ENCODE assay signal across 10 mouse cellular contexts in genomic region chr1:134745648-134746047, GRCm38 (mm10).
DNase-seq lines count a peak whose midpoint lies in the region; ATAC-seq and TF ChIP-seq lines count a peak whose summit lies in the region.
"Had no signal": no experiment of that assay in that cellular context is flagged by ENCODE, and none has a peak within 500 bp of the region (broad histone marks: within the 10 kb centered on the region; RNA-seq: fewer than 3 reads in every experiment).

No protein-coding gene starts in this region.

- no peak overlapping the region for H3K27ac ChIP-seq in kidney, embryonic 15.5 days
- H3K27ac ChIP-seq in bone marrow, adult 2 months (ENCODE audit: control insufficient read depth, insufficient read depth, low read depth, low read length, poor library complexity): no peak overlapping the region
- H3K27ac ChIP-seq in lung, postnatal 0 days (ENCODE audit: low read length): no peak overlapping the region
- H3K27ac ChIP-seq: embryonic facial prominence, embryonic 15.5 days; stomach, embryonic 15.5 days had no signal

- peaks cover 11% of the 10 kb centered on the region; the same call in 1 of the 2 replicates for H3K4me1 ChIP-seq in kidney, embryonic 15.5 days
- H3K4me1 ChIP-seq in bone marrow, adult 2 months (ENCODE audit: control insufficient read depth, insufficient read depth, low read length): peaks cover 7% of the 10 kb centered on the region
- H3K4me1 ChIP-seq in lung, postnatal 0 days (ENCODE audit: insufficient read depth, low read depth, low read length): no peaks in the 10 kb centered on the region

- no peak for TF ChIP-seq POLR2A in bone marrow, adult 2 months (IDR thresholded peaks at IDR 0.05; ENCODE audit: borderline replicate concordance, control insufficient read depth, low read depth, low read length)

- 52% methylated on average over 6 of the region's 6 CpGs for WGBS in kidney, embryonic 15.5 days
- WGBS in bone marrow, adult 2 months: 40% methylated on average over 6 of the region's 6 CpGs
- WGBS in lung, postnatal 0 days: 57% methylated on average over 4 of the region's 6 CpGs

- no peaks in the 10 kb centered on the region for H3K27me3 ChIP-seq in kidney, embryonic 15.5 days
- no peaks in the 10 kb centered on the region for H3K27me3 ChIP-seq in lung, postnatal 0 days (replicated peaks; ENCODE audit: insufficient read depth, low read length)
- H3K27me3 ChIP-seq: embryonic facial prominence, embryonic 15.5 days; stomach, embryonic 15.5 days had no signal

- DNase-seq in CD4-positive, CD25-positive, alpha-beta regulatory T cell, adult 2 months (ENCODE audit: low read depth, low spot score): peak; percentile 58
- DNase-seq in kidney, postnatal 10 days: peak; percentile 63
- DNase-seq in lung, postnatal 0 days (ENCODE audit: low spot score): peak; percentile 44
- DNase-seq in left cerebral cortex, adult 9 months (ENCODE audit: low spot score in 2 of 2): no peak
- no peak for DNase-seq in cerebellum, postnatal 4 days (ENCODE audit: low spot score in 2 of 2)

- H3K36me3 ChIP-seq in kidney, embryonic 15.5 days: 0 out of 2 replicates have a peak, but pooled peaks cover 4% of the 10 kb centered on the region
- no peaks in the 10 kb centered on the region for H3K36me3 ChIP-seq in lung, postnatal 0 days (ENCODE audit: insufficient read depth, low read length)
- H3K36me3 ChIP-seq: embryonic facial prominence, embryonic 15.5 days; stomach, embryonic 15.5 days had no signal

- H3K4me3 ChIP-seq in kidney, embryonic 15.5 days (replicated peaks): no peak overlapping the region
- H3K4me3 ChIP-seq in bone marrow, adult 2 months (replicated peaks; ENCODE audit: control insufficient read depth, low read depth, low read length): no peak overlapping the region
- no peak overlapping the region for H3K4me3 ChIP-seq in lung, postnatal 0 days (ENCODE audit: low read depth, low read length)
- H3K4me3 ChIP-seq: embryonic facial prominence, embryonic 15.5 days; stomach, embryonic 15.5 days had no signal

- no peak for TF ChIP-seq EP300 in lung, postnatal 0 days (IDR thresholded peaks at IDR 0.05)

- ATAC-seq in CD4-positive, CD25-positive, alpha-beta regulatory T cell, adult 4 months: no peak
- no peak for ATAC-seq in kidney, embryonic 15.5 days (replicated peaks; ENCODE audit: low FRiP score)
- ATAC-seq in lung, postnatal 0 days: no peak

- H3K4me2 ChIP-seq in kidney, embryonic 15.5 days: no peak overlapping the region
- 0 out of 2 replicates have a peak overlapping the region, but pooled peaks have one; percentile 18 for H3K4me2 ChIP-seq in lung, postnatal 0 days (replicated peaks; ENCODE audit: low read depth, low read length)
- H3K4me2 ChIP-seq: embryonic facial prominence, embryonic 15.5 days; stomach, embryonic 15.5 days had no signal

- H3K9ac ChIP-seq in kidney, embryonic 15.5 days: no peak overlapping the region
- H3K9ac ChIP-seq in lung, postnatal 0 days (replicated peaks; ENCODE audit: low read depth): no peak overlapping the region
- H3K9ac ChIP-seq: embryonic facial prominence, embryonic 15.5 days; stomach, embryonic 15.5 days had no signal

- peak; percentile 46; the same call in 1 of the 2 replicates for TF ChIP-seq CTCF in bone marrow, adult 2 months (IDR thresholded peaks at IDR 0.05; ENCODE audit: control insufficient read depth, insufficient read depth, low read length)
- peak; percentile 71 for TF ChIP-seq CTCF in lung, postnatal 0 days (IDR thresholded peaks at IDR 0.05)

- no peaks in the 10 kb centered on the region for H3K9me3 ChIP-seq in kidney, embryonic 15.5 days (replicated peaks)
- H3K9me3 ChIP-seq in lung, postnatal 0 days (ENCODE audit: low read length): no peaks in the 10 kb centered on the region
- H3K9me3 ChIP-seq: embryonic facial prominence, embryonic 15.5 days; stomach, embryonic 15.5 days had no signal

Comparison
In these comparisons a context has a peak if more than half of its experiments do, and no peak if none do; other contexts are left out.
1. DNase-seq: peak in CD4-positive, CD25-positive, alpha-beta regulatory T cell, adult 2 months (single experiment), kidney, postnatal 10 days (single experiment) and lung, postnatal 0 days (single experiment); none in left cerebral cortex, adult 9 months (0 of 2) and cerebellum, postnatal 4 days (0 of 2).